Mouse (Mus musculus): ENCODE measurements around the gene Iffo2.
A peak's percentile ranks its signal among the peaks of the same experiment; 100 is the strongest.

The Iffo2 gene

GRCm38 (mm10) chr4:139611542-139611953 lies 81.2 kb downstream of the Iffo2 start:
- DNase-seq, result peak; percentile 82

GRCm38 (mm10) chr4:139614524-139615260 lies 84.3 kb downstream of the Iffo2 start:
- DNase-seq, result no peak

GRCm38 (mm10) chr4:139616276-139617000 lies 86.1 kb downstream of the Iffo2 start:
- peak; percentile 80 for DNase-seq

GRCm38 (mm10) chr4:139617001-139617364 lies 86.6 kb downstream of the Iffo2 start:
- no peak for DNase-seq

GRCm38 (mm10) chr4:139619765-139620164 lies 89.4 kb downstream of the Iffo2 start:
- DNase-seq, result no peak

- DNase-seq, result peak; percentile 92
These were observed 92.3 kb downstream of the Iffo2 start, which contains the start of gene Aldh4a1 for GRCm38 (mm10) chr4:139622373-139623282. TSS of gene Aldh4a1 (plus strand) at chr4:139622866.

- no peak for DNase-seq
These were observed 93.2 kb downstream of the Iffo2 start for GRCm38 (mm10) chr4:139623434-139624115.

GRCm38 (mm10) chr4:139624116-139624489 lies 93.8 kb downstream of the Iffo2 start:
- DNase-seq, result peak; percentile 53

GRCm38 (mm10) chr4:139624706-139625105 lies 94.4 kb downstream of the Iffo2 start:
- peak; percentile 61 for DNase-seq

- DNase-seq, result no peak
These were observed 97.0 kb downstream of the Iffo2 start for GRCm38 (mm10) chr4:139627361-139627760.

- DNase-seq, result no peak
These were observed 99.8 kb downstream of the Iffo2 start for GRCm38 (mm10) chr4:139630171-139630570.

- no peak for DNase-seq
These were observed 100.8 kb downstream of the Iffo2 start for GRCm38 (mm10) chr4:139631141-139631540.

GRCm38 (mm10) chr4:139631569-139632253 lies 101.4 kb downstream of the Iffo2 start:
- no peak for DNase-seq

- DNase-seq, result no peak
These were observed 101.9 kb downstream of the Iffo2 start for GRCm38 (mm10) chr4:139632254-139632580.

GRCm38 (mm10) chr4:139636373-139636772 lies 106.0 kb downstream of the Iffo2 start:
- peak; percentile 66 for DNase-seq

- DNase-seq, result no peak
These were observed 107.5 kb downstream of the Iffo2 start for GRCm38 (mm10) chr4:139637847-139638246.

- DNase-seq, result no peak
These were observed 108.0 kb downstream of the Iffo2 start for GRCm38 (mm10) chr4:139638356-139638755.

- DNase-seq, result no peak
These were observed 109.5 kb downstream of the Iffo2 start for GRCm38 (mm10) chr4:139639801-139640200.

GRCm38 (mm10) chr4:139640333-139640732 lies 110.0 kb downstream of the Iffo2 start:
- no peak for DNase-seq

- no peak for DNase-seq
These were observed 110.4 kb downstream of the Iffo2 start for GRCm38 (mm10) chr4:139640775-139641174.

- DNase-seq, result no peak
These were observed 111.6 kb downstream of the Iffo2 start for GRCm38 (mm10) chr4:139641829-139642425.

GRCm38 (mm10) chr4:139643972-139644371 lies 113.6 kb downstream of the Iffo2 start:
- DNase-seq, result peak; percentile 78

All from liver (tissue).